Mouse (Mus musculus): ENCODE results near the gene Gm49368.

GRCm38 (mm10) chr7:128139611-128140010 is 77.1 kb downstream of the Gm49368 start:
- TF ChIP-seq CTCF (IDR thresholded peaks at IDR 0.05) (no peak), EP300 (IDR thresholded peaks at IDR 0.05; ENCODE audit: insufficient read depth, low read depth, low read length) (no peak), POLR2A (IDR thresholded peaks at IDR 0.05; ENCODE audit: insufficient read depth, low read depth, low read length) (no peak)
